Mouse (Mus musculus): ENCODE measurements around the gene Slc16a8.

Gene Slc16a8

GRCm38 (mm10) chr15:79216191-79216590 is 38.4 kb downstream of the Slc16a8 start:
- no peak for DNase-seq (ENCODE audit: low spot score)

GRCm38 (mm10) chr15:79213591-79213990 is 41.0 kb downstream of the Slc16a8 start:
- DNase-seq (ENCODE audit: low spot score): no peak

- no peak for DNase-seq (ENCODE audit: low spot score)
These were observed 41.7 kb downstream of the Slc16a8 start for GRCm38 (mm10) chr15:79212750-79213446.

- no peak for DNase-seq (ENCODE audit: low spot score)
These were observed 44.2 kb downstream of the Slc16a8 start for GRCm38 (mm10) chr15:79210357-79210756.

GRCm38 (mm10) chr15:79208758-79209439 is 45.7 kb downstream of the Slc16a8 start:
- no peak for DNase-seq (ENCODE audit: low spot score)

GRCm38 (mm10) chr15:79208211-79208610 is 46.4 kb downstream of the Slc16a8 start:
- DNase-seq (ENCODE audit: low spot score): no peak

GRCm38 (mm10) chr15:79202575-79202974 is 52.0 kb downstream of the Slc16a8 start:
- no peak for DNase-seq (ENCODE audit: low spot score)

- DNase-seq (ENCODE audit: low spot score): no peak
These were observed 52.9 kb downstream of the Slc16a8 start for GRCm38 (mm10) chr15:79201491-79202150.
